Mouse (Mus musculus): ENCODE results near the gene Tlr11.

Gene Tlr11

DNA sequence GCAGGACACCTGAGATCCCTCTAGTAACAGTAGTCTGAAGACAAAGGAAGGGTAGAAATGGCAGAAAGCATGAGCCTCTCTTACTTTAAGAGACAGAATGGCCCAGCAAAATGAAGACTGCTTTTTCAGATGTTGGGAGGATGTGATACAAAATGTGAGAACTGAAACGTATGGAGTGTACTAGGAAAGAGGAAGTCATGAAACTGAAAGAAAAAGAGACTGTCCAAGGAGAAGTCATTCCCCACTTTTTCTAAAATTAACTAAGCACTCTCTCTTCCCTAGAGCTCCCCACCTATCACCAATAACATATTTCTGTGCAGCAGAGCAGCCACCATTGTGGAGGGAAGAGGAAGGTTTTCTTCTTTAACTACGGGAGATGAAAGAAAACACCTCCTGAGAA is at the start of gene Tlr11:
TSS of gene Tlr11 (plus strand) at position 322 of the 400 bp plus-strand sequence.
- no peak for DNase-seq

DNA sequence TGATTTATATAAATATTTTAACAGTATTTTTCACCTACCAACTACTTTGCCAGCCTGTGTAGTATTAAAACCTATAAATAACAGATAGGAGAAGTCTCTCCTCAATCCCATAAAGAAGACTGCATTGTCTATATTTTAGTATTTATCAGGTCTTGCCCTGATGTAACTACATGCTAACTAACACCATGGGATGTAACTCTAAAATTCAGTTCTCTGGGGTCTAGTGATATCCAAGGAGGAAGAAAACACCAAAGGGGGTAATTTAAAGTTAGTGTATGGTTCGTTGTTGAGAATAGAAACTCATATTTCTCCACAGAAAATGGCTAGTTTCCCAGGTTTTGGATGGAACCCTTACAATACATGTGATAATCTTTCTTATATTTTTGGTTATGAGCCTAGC is 31.1 kb upstream of the Tlr11 start, which contains the start of gene Olfr734:
TSS of gene Olfr734 (minus strand) at position 101 of the 400 bp plus-strand sequence.
- no peak for DNase-seq

DNA sequence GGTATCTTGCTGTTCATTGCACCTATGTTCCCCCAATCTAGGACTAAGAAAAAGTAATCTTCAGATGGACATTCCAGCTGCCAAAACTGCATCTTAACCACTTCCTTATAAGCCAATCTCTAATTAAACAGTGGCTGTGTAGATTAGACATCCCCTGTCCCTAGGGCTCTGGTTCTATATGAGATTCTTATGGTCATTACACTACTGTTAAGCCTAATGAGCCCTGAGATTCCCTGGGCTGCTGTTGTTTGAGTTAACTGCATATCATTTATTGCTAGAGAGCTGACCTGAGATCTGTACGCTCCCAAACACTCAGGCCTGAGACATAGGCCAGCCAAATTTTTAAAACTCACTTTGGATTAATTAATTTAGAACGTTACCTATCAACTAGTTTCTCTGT is 8.9 kb upstream of the Tlr11 start, which contains the start of gene Olfr735:
TSS of gene Olfr735 (minus strand) at position 77 of the 400 bp plus-strand sequence.
- no peak for DNase-seq

- DNase-seq, result no peak
These were observed 5.3 kb upstream of the Tlr11 start for GRCm38 (mm10) chr14:50352438-50352837.

DNA sequence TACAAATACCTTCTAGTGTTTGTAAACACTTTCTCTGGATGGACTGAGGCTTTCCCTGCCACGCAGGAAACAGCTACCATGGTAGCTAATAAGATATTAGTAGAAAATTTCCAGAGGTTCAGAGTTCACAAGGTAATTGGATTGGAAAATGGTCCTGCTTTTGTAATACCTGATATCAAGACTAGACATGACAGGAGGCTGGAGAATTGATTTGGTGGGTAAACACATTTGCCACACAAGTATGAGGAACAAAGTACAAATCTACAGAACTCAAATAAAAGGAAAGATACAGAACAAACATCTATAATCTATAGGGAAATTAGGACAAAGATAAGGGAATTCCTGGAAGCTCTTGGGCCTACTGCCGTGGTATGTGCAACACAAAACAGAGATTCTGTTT is 989 bp upstream of the Tlr11 start:
- no peak for DNase-seq

DNA sequence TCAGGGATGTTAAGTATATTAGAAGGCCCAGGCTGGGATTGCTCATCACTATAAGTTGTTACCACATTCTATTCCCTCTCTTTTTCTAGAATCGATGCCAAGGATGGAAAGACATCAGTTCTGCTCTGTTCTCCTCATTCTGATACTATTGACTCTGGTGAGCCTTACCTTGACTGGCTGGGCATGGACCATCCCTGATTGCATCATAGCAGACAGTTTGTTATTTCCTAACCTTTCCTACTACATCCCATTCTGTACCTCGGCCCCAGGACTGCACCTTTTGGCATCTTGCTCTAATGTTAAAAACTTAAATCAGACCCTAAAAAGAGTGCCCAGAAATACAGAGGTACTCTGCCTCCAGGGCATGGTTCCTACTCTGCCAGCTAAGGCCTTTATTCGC is 2.8 kb downstream of the Tlr11 start:
- no peak for DNase-seq

- DNase-seq, result no peak
These were observed 5.8 kb downstream of the Tlr11 start for GRCm38 (mm10) chr14:50363561-50363960.

DNA sequence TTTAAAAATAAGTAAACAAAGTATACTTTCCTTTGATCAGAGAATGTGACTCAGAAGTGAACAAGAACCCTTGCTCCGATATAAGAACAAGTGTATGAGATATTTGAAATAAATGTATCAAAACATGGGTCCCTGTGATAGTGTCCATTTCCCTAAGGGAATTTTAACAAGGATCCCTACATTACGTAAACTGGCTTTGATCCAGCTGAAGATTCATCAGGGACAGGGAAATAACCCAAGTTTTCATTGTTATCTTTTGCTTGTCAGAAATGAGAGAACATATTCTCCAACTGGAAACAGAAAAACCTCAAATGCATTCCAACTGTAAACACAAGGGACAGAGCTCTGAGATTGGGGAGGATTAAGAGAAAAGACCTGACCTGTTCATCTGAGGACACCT is 23.1 kb downstream of the Tlr11 start, which contains the start of gene Olfr736:
TSS of gene Olfr736 (plus strand) at position 301 of the 400 bp plus-strand sequence.
- no peak for DNase-seq

GRCm38 (mm10) chr14:50407268-50407667 is 49.6 kb downstream of the Tlr11 start, which contains the start of gene Olfr738:
Olfr738 (plus strand) TSS chr14:50407568.
- no peak for DNase-seq

All from lung, postnatal 10 days (tissue).